In genomic region chr13:112031061-112031460, GRCm38 (mm10) we compare ENCODE assay signal across 20 mouse cellular contexts.
DNase-seq lines count a peak whose midpoint lies in the region; ATAC-seq and TF ChIP-seq lines count a peak whose summit lies in the region.
"Had no signal": no experiment of that assay in that cellular context is flagged by ENCODE, and none has a peak within 500 bp of the region (broad histone marks: within the 10 kb centered on the region; RNA-seq: fewer than 3 reads in every experiment).

No protein-coding gene starts in this region.

- H3K4me1 ChIP-seq in liver, embryonic 11.5 days (replicated peaks; ENCODE audit: control insufficient read depth, insufficient read depth, low read length) = no peaks in the 10 kb centered on the region
- no peaks in the 10 kb centered on the region for H3K4me1 ChIP-seq in intestine, postnatal 0 days (replicated peaks; ENCODE audit: control insufficient read depth, insufficient read depth, low read length)
- H3K4me1 ChIP-seq in stomach, embryonic 15.5 days = 0 out of 2 replicates have a peak, but pooled peaks cover 2% of the 10 kb centered on the region
- no peaks in the 10 kb centered on the region for H3K4me1 ChIP-seq in forebrain, embryonic 10.5 days
- H3K4me1 ChIP-seq: hindbrain, embryonic 12.5 days; limb, embryonic 15.5 days; midbrain, embryonic 15.5 days had no signal

- H3K4me3 ChIP-seq in liver, embryonic 11.5 days (ENCODE audit: low read depth, low read length) = no peak overlapping the region
- no peak overlapping the region for H3K4me3 ChIP-seq in intestine, postnatal 0 days (ENCODE audit: low read depth, low read length)
- no peak overlapping the region for H3K4me3 ChIP-seq in stomach, embryonic 15.5 days (replicated peaks)
- no peak overlapping the region for H3K4me3 ChIP-seq in forebrain, embryonic 10.5 days
- H3K4me3 ChIP-seq: hindbrain, embryonic 12.5 days; limb, embryonic 15.5 days; midbrain, embryonic 15.5 days had no signal

- peak; percentile 27 for DNase-seq in liver, embryonic 11.5 days (ENCODE audit: low spot score)
- no peak for DNase-seq in liver
- DNase-seq in R1 (ENCODE audit: low read depth, low spot score) = peak; percentile 82
- DNase-seq in gastrocnemius, postnatal 4 days (ENCODE audit: low spot score in 2 of 2) = no peak
- no peak for DNase-seq in forebrain, embryonic 10.5 days (ENCODE audit: extremely low spot score, low spot score)
- no peak for DNase-seq in adrenal gland, adult 8-10 months
- DNase-seq: adrenal gland, adult 2 months; cerebellum, adult 11-12 months; cerebellum, postnatal 36 days; gastrocnemius, postnatal 14 days; heart, postnatal 10 days; kidney, postnatal 36 days; thymus, postnatal 25 days had no signal

- no peak overlapping the region for H3K27ac ChIP-seq in liver, embryonic 11.5 days (ENCODE audit: low read depth, low read length)
- no peak overlapping the region for H3K27ac ChIP-seq in intestine, postnatal 0 days (ENCODE audit: low read depth, low read length)
- peak overlapping the region; percentile 71 for H3K27ac ChIP-seq in stomach, embryonic 15.5 days
- H3K27ac ChIP-seq in forebrain, embryonic 10.5 days = no peak overlapping the region
- H3K27ac ChIP-seq: hindbrain, embryonic 12.5 days; limb, embryonic 15.5 days; midbrain, embryonic 15.5 days had no signal

- ATAC-seq in liver, embryonic 11.5 days (replicated peaks; ENCODE audit: low FRiP score) = peak; percentile 23; the same call in 1 of the 2 replicates
- ATAC-seq in intestine, postnatal 0 days = no peak
- ATAC-seq in stomach, embryonic 15.5 days (ENCODE audit: insufficient read depth, low FRiP score, low read depth) = no peak
- ATAC-seq: inflammation-experienced regulatory T-cells, adult 6 months; midbrain, embryonic 15.5 days had no signal

- H3K9me3 ChIP-seq in liver, embryonic 11.5 days (ENCODE audit: control insufficient read depth, low read length) = no peaks in the 10 kb centered on the region
- no peaks in the 10 kb centered on the region for H3K9me3 ChIP-seq in intestine, postnatal 0 days (ENCODE audit: control insufficient read depth)
- H3K9me3 ChIP-seq in stomach, embryonic 15.5 days = no peaks in the 10 kb centered on the region
- H3K9me3 ChIP-seq in forebrain, embryonic 10.5 days = no peaks in the 10 kb centered on the region
- H3K9me3 ChIP-seq: G1E; hindbrain, embryonic 12.5 days; limb, embryonic 15.5 days; midbrain, embryonic 15.5 days had no signal

- 0 out of 2 replicates have a peak, but pooled peaks cover 3% of the 10 kb centered on the region for H3K27me3 ChIP-seq in liver, embryonic 11.5 days (replicated peaks; ENCODE audit: control insufficient read depth, insufficient read depth, low read length)
- no peaks in the 10 kb centered on the region for H3K27me3 ChIP-seq in intestine, postnatal 0 days (replicated peaks; ENCODE audit: control insufficient read depth, insufficient read depth, low read length)
- no peaks in the 10 kb centered on the region for H3K27me3 ChIP-seq in stomach, embryonic 15.5 days (replicated peaks)
- no peaks in the 10 kb centered on the region for H3K27me3 ChIP-seq in forebrain, embryonic 10.5 days (ENCODE audit: poor library complexity, severe bottlenecking)
- H3K27me3 ChIP-seq: hindbrain, embryonic 12.5 days; limb, embryonic 15.5 days; midbrain, embryonic 15.5 days had no signal

- no peak overlapping the region for H3K4me2 ChIP-seq in liver, embryonic 11.5 days
- no peak overlapping the region for H3K4me2 ChIP-seq in intestine, postnatal 0 days (replicated peaks; ENCODE audit: low read depth)
- H3K4me2 ChIP-seq in stomach, embryonic 15.5 days = no peak overlapping the region
- H3K4me2 ChIP-seq: hindbrain, embryonic 12.5 days; limb, embryonic 15.5 days; midbrain, embryonic 15.5 days had no signal

- no peaks in the 10 kb centered on the region for H3K36me3 ChIP-seq in liver, embryonic 11.5 days (ENCODE audit: control insufficient read depth, insufficient read depth, low read length)
- no peaks in the 10 kb centered on the region for H3K36me3 ChIP-seq in intestine, postnatal 0 days (ENCODE audit: control insufficient read depth, insufficient read depth)
- no peaks in the 10 kb centered on the region for H3K36me3 ChIP-seq in stomach, embryonic 15.5 days
- no peaks in the 10 kb centered on the region for H3K36me3 ChIP-seq in forebrain, embryonic 10.5 days (replicated peaks)
- H3K36me3 ChIP-seq: G1E; hindbrain, embryonic 12.5 days; limb, embryonic 15.5 days; midbrain, embryonic 15.5 days had no signal

- WGBS in liver, embryonic 11.5 days = 80% methylated on average over 11 of the region's 11 CpGs
- 66% methylated on average over 11 of the region's 11 CpGs for WGBS in intestine, postnatal 0 days
- WGBS in stomach, embryonic 15.5 days = 68% methylated on average over 11 of the region's 11 CpGs
- WGBS in forebrain, embryonic 10.5 days = 83% methylated on average over 11 of the region's 11 CpGs

- H3K9ac ChIP-seq in liver, embryonic 11.5 days (ENCODE audit: low read depth, low read length) = no peak overlapping the region
- H3K9ac ChIP-seq in intestine, postnatal 0 days (ENCODE audit: low read depth, low read length) = no peak overlapping the region
- H3K9ac ChIP-seq in stomach, embryonic 15.5 days = no peak overlapping the region
- H3K9ac ChIP-seq: hindbrain, embryonic 12.5 days; limb, embryonic 15.5 days; midbrain, embryonic 15.5 days had no signal

- 0 out of 2 replicates have a peak, but pooled peaks have one; percentile 8 for TF ChIP-seq CTCF in intestine, postnatal 0 days (IDR thresholded peaks at IDR 0.05; ENCODE audit: low read depth)

Comparison
In these comparisons a context has a peak if more than half of its experiments do, and no peak if none do; other contexts are left out.
1. DNase-seq: peak in liver, embryonic 11.5 days (single experiment) and R1 (single experiment); none in liver (single experiment), gastrocnemius, postnatal 4 days (0 of 2), forebrain, embryonic 10.5 days (single experiment) and adrenal gland, adult 8-10 months (single experiment).